Mouse (Mus musculus) lung, embryonic 16.5 days (tissue): ENCODE measurements around the gene Cntn5. TPM values are rescaled to one million over a fixed set of nuclear protein-coding genes. Genes with fewer than 3 reads are reported as not detected.

Experiments
- ATAC-seq: fragments of 200-750 bp; cut with Nextera tagmentation; 2 replicates; pipeline ENCODE4 v1.8.0; 2017; ENCODE audit warnings: low read depth, mild to moderate bottlenecking, moderate library complexity
- H3K27ac ChIP-seq: fragments of 300-500 bp; sonication (generic); 2 replicates; pipeline ENCODE4 v1.5.1; 2014; ENCODE audit warnings: mild to moderate bottlenecking, control low read depth, low read length
- H3K27me3 ChIP-seq: fragments of 300-500 bp; sonication (generic); 2 replicates; pipeline ENCODE4 v1.6.1; 2014; ENCODE audit warnings: low read depth, low read length, mixed read lengths; ENCODE audit not compliant: control insufficient read depth, insufficient read depth
- H3K36me3 ChIP-seq: fragments of 300-500 bp; sonication (generic); 2 replicates; pipeline ENCODE4 v1.6.1; 2014; ENCODE audit warnings: low read length; ENCODE audit not compliant: control insufficient read depth, insufficient read depth
- H3K4me1 ChIP-seq: fragments of 300-500 bp; sonication (generic); replicated peaks from 2 replicates; pipeline ENCODE4 v1.6.1; 2014; ENCODE audit warnings: low read length, mixed read lengths; ENCODE audit not compliant: control insufficient read depth, insufficient read depth
- H3K4me2 ChIP-seq: fragments of 300-500 bp; sonication (generic); 2 replicates; pipeline ENCODE4 v1.6.1; 2014; ENCODE audit warnings: low read depth, low read length, control low read depth
- H3K4me3 ChIP-seq: fragments of 300-500 bp; sonication (generic); 2 replicates; pipeline ENCODE4 v1.5.1; 2014; ENCODE audit warnings: mild to moderate bottlenecking, low read length, control low read depth
- H3K9ac ChIP-seq: fragments of 300-500 bp; sonication (generic); 2 replicates; pipeline ENCODE4 v1.6.1; 2014; ENCODE audit warnings: low read length, control low read depth
- H3K9me3 ChIP-seq: fragments of 300-500 bp; sonication (generic); 2 replicates; pipeline ENCODE4 v1.6.1; 2016; ENCODE audit warnings: low read length; ENCODE audit not compliant: control insufficient read depth
- WGBS: fragments of 180-500 bp; shearing (Covaris S2); extraction: QIAGEN DNeasy Blood & Tissue Kit; methylation state at CpG from one replicate; pipeline ENCODE4 v1.1.7; 2014; 5-methylcytosine and 5-hydroxymethylcytosine counted together
- polyA plus RNA-seq: library from polyadenylated mRNA; unstranded; fragments of >200 nt; fragmentation: Nextera tagmentation; extraction: Ambion mirVana; gene quantifications from 2 replicates; pipeline ENCODE4 v1.2.1, GENCODE M21; 2015

Gene Cntn5
- polyA plus RNA-seq, 1 experiment from 2014 or later: 0.69 TPM

DNA sequence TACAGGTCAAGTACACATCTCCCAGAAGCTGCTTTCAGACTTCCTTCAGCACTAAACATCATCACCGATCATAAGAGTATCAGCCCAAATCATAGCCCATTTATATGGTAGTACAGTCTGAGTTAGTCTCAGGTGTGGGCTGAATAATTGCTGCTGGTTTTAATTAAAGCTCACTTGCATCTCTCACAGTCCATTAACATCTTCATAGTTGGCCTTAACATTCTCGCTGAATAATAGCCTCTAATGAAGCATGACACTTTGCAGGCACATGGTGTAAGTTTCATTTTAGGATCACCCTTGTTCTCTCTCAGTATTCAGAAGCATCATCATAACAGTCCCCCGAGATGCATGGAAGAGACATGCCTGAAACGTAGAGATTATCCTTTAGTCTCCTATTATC, 796.7 kb downstream of the Cntn5 start:
- Histone ChIP-seq H3K27me3 (no peaks in the 10 kb centered on the region), H3K36me3 (no peaks in the 10 kb centered on the region), H3K4me1 (no peaks in the 10 kb centered on the region), H3K9ac (no peak overlapping the region), H3K4me3 (no peak overlapping the region), H3K4me2 (no peak overlapping the region), H3K27ac (no peak overlapping the region), H3K9me3 (no peaks in the 10 kb centered on the region)
- no peak for ATAC-seq
- WGBS: 78% methylated on average over 4 of the region's 4 CpGs

DNA sequence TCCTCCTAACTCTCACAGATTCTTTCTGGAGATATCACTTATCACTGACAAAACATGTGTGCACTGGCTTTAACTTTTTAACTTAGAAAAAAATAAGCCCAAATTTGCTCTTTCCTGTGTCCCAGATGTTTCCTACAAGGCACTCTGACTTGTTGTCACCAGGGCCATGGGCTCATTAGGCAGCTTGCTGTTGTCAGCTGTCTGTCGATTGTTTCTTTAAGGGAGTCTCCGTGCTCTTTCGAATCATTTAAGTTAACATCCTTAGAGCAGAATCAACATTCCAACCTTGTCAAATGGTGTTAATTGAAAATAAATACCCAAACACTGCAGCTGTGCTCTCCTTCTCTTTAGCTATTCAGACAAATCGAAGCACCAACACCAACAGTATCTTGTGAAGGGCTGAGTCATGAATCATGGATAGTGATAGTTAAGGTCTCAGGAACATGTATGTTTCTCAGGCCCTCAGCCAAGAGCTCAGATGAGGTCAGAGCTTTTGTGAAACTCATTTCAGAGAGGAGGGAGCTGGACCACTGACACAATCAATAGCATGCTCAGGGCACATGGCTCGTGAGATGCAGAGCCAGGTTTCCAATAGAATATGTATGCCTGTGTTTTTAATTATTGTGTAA, 802.6 kb downstream of the Cntn5 start:
- no peak for ATAC-seq
- Histone ChIP-seq H3K4me2 (no peak overlapping the region), H3K27ac (no peak overlapping the region), H3K4me1 (no peaks in the 10 kb centered on the region), H3K27me3 (no peaks in the 10 kb centered on the region), H3K9ac (no peak overlapping the region), H3K4me3 (no peak overlapping the region), H3K9me3 (no peaks in the 10 kb centered on the region), H3K36me3 (no peaks in the 10 kb centered on the region)
- WGBS: 20% methylated on average over 5 of the region's 5 CpGs

DNA sequence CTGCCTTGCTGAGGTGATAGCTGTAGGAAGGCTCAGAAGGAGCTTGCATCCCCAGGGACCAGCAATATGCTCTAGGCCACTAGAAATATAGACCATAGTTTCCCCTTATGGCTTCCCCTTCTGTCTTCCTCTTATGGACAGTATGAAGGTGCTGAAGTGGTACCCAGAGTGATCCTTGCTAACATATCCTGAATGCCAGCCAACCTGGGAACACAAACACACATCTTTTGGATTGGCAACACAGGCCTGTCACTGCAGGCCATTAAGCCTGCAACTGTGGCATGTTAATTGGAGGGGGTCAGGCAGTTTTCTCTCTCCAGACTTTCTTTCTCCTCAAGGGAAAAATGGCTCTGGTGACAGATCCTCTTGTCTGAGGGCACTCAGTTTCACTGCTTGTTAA, 828.3 kb downstream of the Cntn5 start:
- no peak overlapping the region for H3K9ac ChIP-seq
- no peaks in the 10 kb centered on the region for H3K27me3 ChIP-seq
- H3K4me2 ChIP-seq: no peak overlapping the region
- no peak for ATAC-seq
- H3K36me3 ChIP-seq: no peaks in the 10 kb centered on the region
- H3K4me1 ChIP-seq: no peaks in the 10 kb centered on the region
- H3K4me3 ChIP-seq: no peak overlapping the region
- H3K9me3 ChIP-seq: no peaks in the 10 kb centered on the region
- no peak overlapping the region for H3K27ac ChIP-seq

DNA sequence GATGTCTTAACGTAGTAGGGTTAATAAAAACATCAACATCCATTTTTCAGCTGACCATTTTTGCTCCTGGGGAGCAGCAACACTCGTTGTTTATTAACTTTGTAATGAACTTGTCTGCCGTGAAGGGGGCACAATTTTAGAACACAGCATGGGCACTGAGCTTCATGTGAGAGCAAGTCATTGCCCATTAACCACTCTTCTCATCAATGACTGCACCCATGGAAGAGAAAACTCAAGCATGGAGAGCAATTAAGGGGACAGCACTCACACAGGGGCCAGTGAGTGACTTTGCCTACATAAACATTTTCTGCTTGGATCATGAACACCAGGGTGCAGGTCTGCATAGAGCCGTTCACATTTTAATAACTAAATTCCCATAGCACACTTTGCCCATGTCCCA, 831.2 kb downstream of the Cntn5 start:
- no peak overlapping the region for H3K4me2 ChIP-seq
- no peak overlapping the region for H3K4me3 ChIP-seq
- no peaks in the 10 kb centered on the region for H3K36me3 ChIP-seq
- no peaks in the 10 kb centered on the region for H3K27me3 ChIP-seq
- no peak overlapping the region for H3K9ac ChIP-seq
- whole genome bisulfite sequencing: 56% methylated on average over 4 of the region's 4 CpGs
- ATAC-seq: no peak
- H3K27ac ChIP-seq: no peak overlapping the region
- H3K9me3 ChIP-seq: no peaks in the 10 kb centered on the region
- no peaks in the 10 kb centered on the region for H3K4me1 ChIP-seq

DNA sequence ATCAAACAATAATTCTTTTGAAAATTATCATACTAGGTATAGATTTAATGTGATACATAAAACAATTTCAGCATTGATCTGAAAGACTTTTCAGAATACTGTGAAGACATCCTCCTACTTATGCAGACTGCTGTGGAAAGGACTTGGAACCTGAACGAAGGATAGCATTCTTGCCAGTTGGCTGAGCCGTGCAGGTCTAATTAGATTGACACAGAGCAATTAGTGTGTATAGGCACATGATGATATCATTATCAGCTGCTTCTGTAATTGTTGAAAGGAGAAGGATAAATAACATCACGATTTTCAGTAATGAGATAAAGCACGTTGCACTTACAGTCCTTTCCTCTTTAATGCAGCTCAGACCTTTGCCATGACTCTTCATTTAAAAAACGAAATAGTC, 831.7 kb downstream of the Cntn5 start:
- Histone ChIP-seq H3K4me3 (no peak overlapping the region), H3K4me1 (no peaks in the 10 kb centered on the region), H3K27me3 (no peaks in the 10 kb centered on the region), H3K27ac (no peak overlapping the region), H3K36me3 (no peaks in the 10 kb centered on the region), H3K9me3 (no peaks in the 10 kb centered on the region), H3K4me2 (no peak overlapping the region), H3K9ac (no peak overlapping the region)
- 52% methylated on average over 5 of the region's 5 CpGs for WGBS
- no peak for ATAC-seq

DNA sequence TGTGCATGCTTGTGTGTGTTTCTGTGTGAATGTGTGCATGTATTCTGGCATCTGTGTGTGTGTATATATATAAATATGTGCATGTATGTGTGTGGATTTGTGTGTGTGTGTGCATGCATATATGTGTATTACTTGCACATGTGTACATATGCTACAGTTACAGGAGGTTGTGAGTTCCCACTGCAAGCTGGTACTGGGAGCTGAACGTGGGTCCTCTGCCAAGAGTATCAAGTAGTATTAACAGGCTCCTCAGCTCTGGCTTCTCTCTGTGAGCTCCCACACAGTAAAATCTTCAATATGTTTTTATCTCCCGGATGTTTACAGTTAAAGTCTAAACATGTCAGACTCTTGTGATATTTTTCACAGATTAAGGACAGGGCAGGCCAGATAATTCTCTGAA, 833.3 kb downstream of the Cntn5 start:
- H3K4me2 ChIP-seq: no peak overlapping the region
- H3K4me1 ChIP-seq: no peaks in the 10 kb centered on the region
- no peak overlapping the region for H3K9ac ChIP-seq
- H3K36me3 ChIP-seq: no peaks in the 10 kb centered on the region
- no peak for ATAC-seq
- no peaks in the 10 kb centered on the region for H3K27me3 ChIP-seq
- H3K27ac ChIP-seq: no peak overlapping the region
- no peak overlapping the region for H3K4me3 ChIP-seq
- WGBS: 39% methylated on average over 2 of the region's 2 CpGs
- H3K9me3 ChIP-seq: no peaks in the 10 kb centered on the region

DNA sequence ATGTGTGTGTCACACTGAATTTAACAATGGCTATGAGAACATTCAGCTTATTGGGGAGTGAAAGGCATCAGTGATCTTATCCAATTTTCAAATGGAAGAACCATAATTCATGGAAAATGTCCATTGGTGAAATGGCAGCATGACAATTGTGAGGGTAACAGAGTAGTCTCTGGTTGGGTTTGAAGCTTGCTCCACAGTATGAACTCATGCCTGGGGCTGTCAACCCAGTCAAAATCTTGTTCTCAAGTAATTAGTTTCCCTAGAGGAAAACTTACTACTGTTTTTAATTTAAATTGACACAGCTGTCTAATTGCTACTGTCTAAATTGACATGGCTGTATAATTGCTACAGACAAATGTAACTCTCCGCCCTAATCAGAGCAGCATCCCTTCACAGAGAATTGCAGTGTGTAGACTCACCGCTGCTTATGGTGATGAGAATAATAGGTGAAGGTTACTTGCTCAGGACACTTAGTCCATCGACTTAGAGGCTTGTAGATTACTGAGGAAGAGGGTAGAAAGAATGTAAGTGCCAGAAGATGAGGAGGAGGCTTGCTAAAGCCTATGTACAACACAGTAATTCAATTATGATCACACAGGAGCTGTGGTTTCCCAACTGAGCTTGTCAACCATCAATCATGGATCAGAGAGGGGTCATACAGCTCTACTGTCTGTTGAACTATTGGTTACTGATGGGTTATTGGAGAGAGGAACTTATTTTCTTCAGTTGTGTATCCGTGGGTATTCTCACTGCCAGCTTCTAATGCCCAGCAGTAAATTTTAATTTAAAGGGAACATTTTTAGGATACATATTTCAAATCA, 859.4 kb downstream of the Cntn5 start:
- no peak for ATAC-seq
- H3K9me3 ChIP-seq: no peaks in the 10 kb centered on the region
- H3K4me3 ChIP-seq: no peak overlapping the region
- H3K36me3 ChIP-seq: no peaks in the 10 kb centered on the region
- H3K4me2 ChIP-seq: no peak overlapping the region
- WGBS: 73% methylated on average over 4 of the region's 4 CpGs
- H3K4me1 ChIP-seq: no peaks in the 10 kb centered on the region
- H3K9ac ChIP-seq: no peak overlapping the region
- H3K27me3 ChIP-seq: no peaks in the 10 kb centered on the region
- no peak overlapping the region for H3K27ac ChIP-seq

DNA sequence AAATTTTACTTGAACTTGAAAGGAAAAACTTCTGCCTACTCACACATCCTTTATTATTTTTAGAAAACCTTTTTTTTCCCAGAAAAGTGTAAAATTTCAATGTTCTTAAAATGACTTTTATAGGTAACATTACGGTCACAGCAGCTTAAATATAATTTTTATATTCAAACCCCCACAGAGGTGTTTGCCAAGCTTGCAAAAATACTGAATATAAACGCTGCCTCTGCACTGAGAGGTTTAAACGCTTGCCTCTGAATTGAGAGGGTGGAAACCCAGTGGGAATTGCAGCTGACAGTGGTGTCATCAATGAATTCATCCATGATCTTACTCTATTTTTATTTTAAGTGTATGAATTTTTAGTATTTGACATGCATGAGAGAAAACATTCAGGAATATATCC, 861.6 kb downstream of the Cntn5 start:
- Histone ChIP-seq H3K4me3 (no peak overlapping the region), H3K4me1 (no peaks in the 10 kb centered on the region), H3K9me3 (no peaks in the 10 kb centered on the region), H3K36me3 (no peaks in the 10 kb centered on the region), H3K4me2 (no peak overlapping the region), H3K27ac (no peak overlapping the region), H3K27me3 (no peaks in the 10 kb centered on the region), H3K9ac (no peak overlapping the region)
- WGBS: 72% methylated on average over 3 of the region's 3 CpGs
- ATAC-seq: no peak

DNA sequence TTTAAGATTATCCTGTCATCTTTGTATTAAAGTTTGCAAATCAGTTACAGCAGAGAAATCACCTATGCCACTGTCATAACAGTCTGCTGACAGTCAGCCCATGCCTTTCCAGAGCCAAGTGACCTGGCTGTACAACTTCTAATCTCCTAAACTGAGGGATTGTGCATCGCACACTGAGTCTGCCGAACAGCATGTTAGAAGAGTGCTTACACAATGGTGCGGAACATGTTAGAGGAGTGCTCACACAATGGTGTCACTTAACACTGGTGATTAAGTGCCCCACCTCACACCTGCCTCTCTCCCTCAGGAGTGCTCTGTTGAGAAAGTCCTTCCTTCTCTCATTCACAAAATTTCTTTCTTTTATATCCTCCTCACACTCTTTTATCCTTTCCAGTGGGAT, 889.4 kb downstream of the Cntn5 start:
- Histone ChIP-seq H3K4me3 (no peak overlapping the region), H3K4me2 (no peak overlapping the region), H3K36me3 (no peaks in the 10 kb centered on the region), H3K27ac (no peak overlapping the region), H3K27me3 (no peaks in the 10 kb centered on the region), H3K9ac (no peak overlapping the region), H3K4me1 (no peaks in the 10 kb centered on the region), H3K9me3 (no peaks in the 10 kb centered on the region)
- ATAC-seq: no peak
- WGBS: 75% methylated on average over 3 of the region's 3 CpGs
